Mouse (Mus musculus) stomach, postnatal 0 days (tissue): ENCODE data around the gene Cdkn1a. TPM values are rescaled to one million over a fixed set of nuclear protein-coding genes. Genes with fewer than 3 reads are reported as not detected.

Experiments
- ATAC-seq: fragments of 200-750 bp; cut with Nextera tagmentation; 2 replicates; pipeline ENCODE4 v1.8.0; 2017; ENCODE audit not compliant: low FRiP score, low TSS enrichment
- DNase-seq: peaks from one replicate; pipeline ENCODE4 v3.0.0-alpha.2; 2016; ENCODE audit warnings: low spot score
- H3K27ac ChIP-seq: fragments of 300-500 bp; sonication (generic); replicated peaks from 2 replicates; pipeline ENCODE4 v1.5.1; 2014; ENCODE audit warnings: mild to moderate bottlenecking, control low read depth
- H3K27me3 ChIP-seq: fragments of 300-500 bp; sonication (generic); 2 replicates; pipeline ENCODE4 v1.6.1; 2014; ENCODE audit warnings: low read length; ENCODE audit not compliant: control insufficient read depth, insufficient read depth
- H3K36me3 ChIP-seq: fragments of 300-500 bp; sonication (generic); 2 replicates; pipeline ENCODE4 v1.6.1; 2014; ENCODE audit warnings: low read length, mixed read lengths; ENCODE audit not compliant: control insufficient read depth, insufficient read depth
- H3K4me1 ChIP-seq: fragments of 300-500 bp; sonication (generic); replicated peaks from 2 replicates; pipeline ENCODE4 v1.6.1; 2014; ENCODE audit warnings: antibody characterized with exemption; ENCODE audit not compliant: control insufficient read depth, insufficient read depth
- H3K4me2 ChIP-seq: fragments of 300-500 bp; sonication (generic); replicated peaks from 2 replicates; pipeline ENCODE4 v1.6.1; 2014; ENCODE audit warnings: low read depth, mild to moderate bottlenecking, control low read depth, moderate library complexity
- H3K4me3 ChIP-seq: fragments of 300-500 bp; sonication (generic); 2 replicates; pipeline ENCODE4 v1.5.1; 2014; ENCODE audit warnings: low read depth, low read length, control low read depth
- H3K9ac ChIP-seq: fragments of 300-500 bp; sonication (generic); 2 replicates; pipeline ENCODE4 v1.6.1; 2014; ENCODE audit warnings: mild to moderate bottlenecking, low read length, control low read depth, mixed read lengths
- H3K9me3 ChIP-seq: fragments of 300-500 bp; sonication (generic); 2 replicates; pipeline ENCODE4 v1.6.1; 2016; ENCODE audit warnings: low read length; ENCODE audit not compliant: control insufficient read depth
- CTCF ChIP-seq: IDR thresholded peaks from 2 replicates; pipeline ENCODE4 v1.5.1; 2016; ENCODE audit warnings: antibody characterized with exemption, low read depth, mild to moderate bottlenecking, moderate library complexity
- EP300 ChIP-seq: optimal IDR thresholded peaks from 2 replicates; pipeline ENCODE3; 2016; ENCODE audit warnings: antibody characterized with exemption
- WGBS: fragments of 180-500 bp; shearing (Covaris S2); extraction: QIAGEN DNeasy Blood & Tissue Kit; methylation state at CpG from one replicate; pipeline ENCODE4 v1.1.7; 2014; 5-methylcytosine and 5-hydroxymethylcytosine counted together
- polyA plus RNA-seq: library from polyadenylated mRNA; unstranded; fragments of >200 nt; fragmentation: Nextera tagmentation; extraction: Ambion mirVana; gene quantifications from 2 replicates; pipeline ENCODE4 v1.2.1, GENCODE M21; 2015

Gene Cdkn1a
- polyA plus RNA-seq, 1 experiment from 2014 or later: 484 TPM

GRCm38 (mm10) chr17:29049923-29050322, 40.9 kb upstream of the Cdkn1a start:
- no peaks in the 10 kb centered on the region for H3K27me3 ChIP-seq
- H3K36me3 ChIP-seq: 0 out of 2 replicates have a peak, but pooled peaks cover 5% of the 10 kb centered on the region
- H3K4me3 ChIP-seq: no peak overlapping the region
- peak overlapping the region; percentile 61 for H3K27ac ChIP-seq
- WGBS: 55% methylated on average over 7 of the region's 7 CpGs
- no peak for TF ChIP-seq EP300
- TF ChIP-seq CTCF: no peak; the same call in 1 of the 2 replicates
- 0 out of 2 replicates have a peak, but pooled peaks cover 2% of the 10 kb centered on the region for H3K4me1 ChIP-seq
- DNase-seq (peak; percentile 76), ATAC-seq (peak; percentile 49)
- H3K9ac ChIP-seq: no peak overlapping the region
- no peaks in the 10 kb centered on the region for H3K9me3 ChIP-seq
- no peak overlapping the region; the same call in 1 of the 2 replicates for H3K4me2 ChIP-seq

GRCm38 (mm10) chr17:29050791-29051190, 40.0 kb upstream of the Cdkn1a start:
- peak overlapping the region; percentile 61 for H3K27ac ChIP-seq

DNA sequence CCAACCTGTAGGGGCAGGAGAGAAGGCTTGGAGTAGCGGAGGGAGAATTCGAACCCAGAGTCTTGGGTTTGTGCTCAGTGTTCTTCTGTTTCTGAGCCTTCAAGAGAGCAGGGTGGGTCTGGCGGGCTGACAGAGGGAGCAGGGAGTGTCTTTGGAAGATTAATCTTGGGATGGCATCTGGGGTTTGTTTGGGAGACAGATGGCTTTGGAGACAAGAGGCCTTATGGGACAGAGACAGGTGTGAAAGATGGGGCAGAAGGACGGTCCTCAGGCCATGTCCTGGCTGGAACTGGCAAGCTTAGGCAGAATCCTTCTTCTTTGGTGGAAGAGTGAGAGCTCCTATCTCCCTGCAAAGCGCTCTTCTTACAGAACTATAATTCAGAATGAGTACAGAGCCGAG, 37.7 kb upstream of the Cdkn1a start:
- WGBS: 87% methylated on average over 6 of the region's 6 CpGs
- Histone ChIP-seq H3K27me3 (no peaks in the 10 kb centered on the region), H3K36me3 (no peaks in the 10 kb centered on the region), H3K4me1 (peaks cover 7% of the 10 kb centered on the region; the same call in 1 of the 2 replicates), H3K4me2 (no peak overlapping the region), H3K9ac (no peak overlapping the region), H3K9me3 (no peaks in the 10 kb centered on the region), H3K4me3 (no peak overlapping the region), H3K27ac (no peak overlapping the region)
- ATAC-seq (no peak), DNase-seq (no peak)
- TF ChIP-seq CTCF: no peak
- no peak for TF ChIP-seq EP300

More at GRCm38 (mm10) chr17:29050791-29051190, 40.0 kb upstream of the Cdkn1a start:
- ATAC-seq (no peak), DNase-seq (peak; percentile 29)
- no peak overlapping the region for H3K4me3 ChIP-seq
- no peaks in the 10 kb centered on the region for H3K9me3 ChIP-seq
- H3K36me3 ChIP-seq: 0 out of 2 replicates have a peak, but pooled peaks cover 5% of the 10 kb centered on the region
- 0 out of 2 replicates have a peak, but pooled peaks cover 2% of the 10 kb centered on the region for H3K4me1 ChIP-seq
- no peaks in the 10 kb centered on the region for H3K27me3 ChIP-seq
- 0 out of 2 replicates have a peak overlapping the region, but pooled peaks have one; percentile 23 for H3K9ac ChIP-seq
- TF ChIP-seq CTCF (no peak), EP300 (no peak)
- 33% methylated on average over 14 of the region's 14 CpGs for WGBS
- H3K4me2 ChIP-seq: peak overlapping the region; percentile 31

DNA sequence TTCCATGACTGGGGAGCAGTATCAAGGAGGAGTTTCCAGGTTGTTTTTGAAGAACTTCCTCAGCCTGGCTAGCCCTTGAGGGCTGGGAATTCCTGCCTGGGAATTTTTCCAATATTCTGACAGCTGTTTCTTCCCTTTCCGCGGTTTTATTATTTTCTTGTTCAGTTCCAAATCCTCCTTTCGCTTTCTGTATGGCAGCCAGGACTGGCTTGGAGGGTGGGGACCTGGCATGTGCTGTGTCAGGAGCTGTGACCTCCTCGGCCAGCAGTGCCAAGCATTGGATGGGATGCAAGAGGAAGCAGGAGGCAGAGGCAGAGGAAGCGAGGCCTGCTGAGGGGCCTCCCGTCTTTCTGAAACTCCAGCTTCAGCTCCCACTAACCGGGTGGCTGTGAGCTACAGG, 36.9 kb upstream of the Cdkn1a start:
- DNase-seq (no peak), ATAC-seq (no peak)
- Histone ChIP-seq H3K4me3 (no peak overlapping the region), H3K9me3 (no peaks in the 10 kb centered on the region), H3K36me3 (no peaks in the 10 kb centered on the region), H3K4me2 (no peak overlapping the region), H3K9ac (0 out of 2 replicates have a peak overlapping the region, but pooled peaks have one; percentile 31), H3K27ac (peak overlapping the region; percentile 30; the same call in 1 of the 2 replicates), H3K27me3 (no peaks in the 10 kb centered on the region), H3K4me1 (peaks cover 7% of the 10 kb centered on the region; the same call in 1 of the 2 replicates)
- TF ChIP-seq CTCF: no peak
- no peak for TF ChIP-seq EP300
- 30% methylated on average over 7 of the region's 7 CpGs for WGBS

- Histone ChIP-seq H3K9ac (no peak overlapping the region), H3K27ac (0 out of 2 replicates have a peak overlapping the region, but pooled peaks have one; percentile 13), H3K4me3 (no peak overlapping the region), H3K4me2 (no peak overlapping the region), H3K36me3 (no peaks in the 10 kb centered on the region), H3K4me1 (peaks cover 7% of the 10 kb centered on the region; the same call in 1 of the 2 replicates), H3K9me3 (no peaks in the 10 kb centered on the region), H3K27me3 (no peaks in the 10 kb centered on the region)
- TF ChIP-seq CTCF (no peak), EP300 (no peak)
- DNase-seq: no peak
- 73% methylated on average over 6 of the region's 6 CpGs for WGBS
- no peak for ATAC-seq
These were observed 36.3 kb upstream of the Cdkn1a start for GRCm38 (mm10) chr17:29054429-29054828.

DNA sequence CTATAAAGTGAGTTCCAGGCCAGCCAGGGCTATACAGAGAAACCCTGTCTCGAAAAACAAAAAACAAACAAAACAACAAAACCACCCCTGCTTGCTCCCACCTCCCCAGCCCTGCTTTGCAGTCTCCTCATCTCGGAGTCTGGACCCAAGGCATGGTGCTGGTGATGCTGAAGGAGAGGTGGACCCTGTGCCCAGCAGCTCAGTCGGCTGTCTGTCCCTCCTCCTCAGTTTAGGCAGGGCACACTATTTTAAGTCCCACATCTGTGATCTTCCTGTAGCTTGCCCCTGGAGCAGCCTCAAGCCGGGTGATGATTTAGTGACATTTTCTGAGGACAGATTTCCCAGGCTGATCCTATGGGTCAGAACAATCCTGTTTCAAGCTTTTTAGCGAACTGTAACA, 35.2 kb upstream of the Cdkn1a start:
- no peak overlapping the region for H3K27ac ChIP-seq
- no peaks in the 10 kb centered on the region for H3K27me3 ChIP-seq
- WGBS: 65% methylated on average over 5 of the region's 5 CpGs
- no peak overlapping the region for H3K4me3 ChIP-seq
- TF ChIP-seq EP300 (no peak), CTCF (no peak)
- DNase-seq: no peak
- H3K9me3 ChIP-seq: no peaks in the 10 kb centered on the region
- H3K9ac ChIP-seq: no peak overlapping the region
- H3K4me2 ChIP-seq: no peak overlapping the region
- H3K36me3 ChIP-seq: no peaks in the 10 kb centered on the region
- ATAC-seq: no peak
- H3K4me1 ChIP-seq: peaks cover 7% of the 10 kb centered on the region; the same call in 1 of the 2 replicates
